Mouse (Mus musculus) MEL (cell line): ENCODE measurements around the gene Klhdc8a. TPM values are rescaled to one million over a fixed set of nuclear protein-coding genes. Genes with fewer than 3 reads are reported as not detected.

Experiments used
- DNase-seq: peaks from one replicate; pipeline ENCODE4 v3.0.0; 2011; ENCODE audit warnings: low read depth, low spot score
- H3K27ac ChIP-seq: 2 replicates; pipeline ENCODE4 v1.5.1; 2012; ENCODE audit warnings: low read depth, mild to moderate bottlenecking, control low read depth, low read length, moderate library complexity; ENCODE audit not compliant: control insufficient read depth
- H3K27me3 ChIP-seq, 2 experiments: fragments of 150-350 bp in 1 of 2; sonication (generic) in 1 of 2; 2 replicates each; pipeline ENCODE4 v1.6.1; 2012; ENCODE audit warnings: low read length in 2 of 2, mild to moderate bottlenecking in 2 of 2, improper control_type of control experiment in 1 of 2, moderate library complexity in 1 of 2; ENCODE audit not compliant: insufficient read depth in 2 of 2, control insufficient read depth in 1 of 2
- H3K36me3 ChIP-seq, 2 experiments: 2 replicates each; pipeline ENCODE4 v1.6.1; 2012 to 2014; ENCODE audit warnings: low read length in 2 of 2, improper control_type of control experiment in 1 of 2, inconsistent platforms in 1 of 2, mild to moderate bottlenecking in 1 of 2; ENCODE audit not compliant: insufficient read depth in 2 of 2, control insufficient read depth in 1 of 2
- H3K4me1 ChIP-seq, 2 experiments: fragments of 150-350 bp in 1 of 2; sonication (generic) in 1 of 2; 2 replicates each; pipeline ENCODE4 v1.6.1; 2012; ENCODE audit warnings: low read length in 2 of 2, improper control_type of control experiment in 1 of 2, mild to moderate bottlenecking in 1 of 2; ENCODE audit not compliant: insufficient read depth in 2 of 2, control insufficient read depth in 1 of 2
- H3K4me3 ChIP-seq, 2 experiments: fragments of 150-350 bp in 1 of 2; sonication (generic) in 1 of 2; 2 replicates each; pipeline ENCODE4 v1.5.1; 2012; ENCODE audit warnings: low read depth in 2 of 2, low read length in 2 of 2, mild to moderate bottlenecking in 2 of 2, moderate library complexity in 2 of 2, control low read depth in 1 of 2, improper control_type of control experiment in 1 of 2; ENCODE audit not compliant: control insufficient read depth in 1 of 2, insufficient read depth in 1 of 2
- H3K79me2 ChIP-seq: 2 replicates; pipeline ENCODE4 v1.6.1; 2012; ENCODE audit warnings: mild to moderate bottlenecking, low read length, moderate library complexity; ENCODE audit not compliant: control insufficient read depth, poor library complexity, insufficient read depth
- H3K9ac ChIP-seq: 2 replicates; pipeline ENCODE4 v1.6.1; 2012; ENCODE audit warnings: low read depth, mild to moderate bottlenecking, control low read depth, low read length, moderate library complexity; ENCODE audit not compliant: control insufficient read depth, poor library complexity, severe bottlenecking
- H3K9me3 ChIP-seq: fragments of 150-350 bp; sonication (generic); replicated peaks from 2 replicates; pipeline ENCODE4 v1.6.1; 2012; ENCODE audit warnings: mild to moderate bottlenecking, low read length, improper control_type of control experiment, moderate library complexity; ENCODE audit not compliant: insufficient read depth
- CHD1 ChIP-seq: IDR thresholded peaks from 2 replicates; pipeline ENCODE4 v1.6.1; 2012; ENCODE audit warnings: low read depth, mild to moderate bottlenecking, inconsistent platforms, low read length, improper control_type of control experiment
- CHD2 ChIP-seq: IDR thresholded peaks from 2 replicates; pipeline ENCODE4 v1.6.1; 2011; ENCODE audit warnings: low read length, improper control_type of control experiment
- E2F4 ChIP-seq: IDR thresholded peaks from 2 replicates; pipeline ENCODE4 v1.6.1; 2011; ENCODE audit warnings: low read depth, low read length, improper control_type of control experiment, borderline replicate concordance
- ELF1 ChIP-seq: IDR thresholded peaks from 2 replicates; pipeline ENCODE4 v1.6.1; 2014; ENCODE audit warnings: low read depth, mild to moderate bottlenecking, inconsistent platforms, low read length, improper control_type of control experiment, moderate library complexity
- EP300 ChIP-seq, 2 experiments: IDR thresholded peaks; 2 replicates each; pipeline ENCODE4 v1.6.1; 2011; ENCODE audit warnings: improper control_type of control experiment in 2 of 2, low read length in 2 of 2, low read depth in 1 of 2, mild to moderate bottlenecking in 1 of 2
- GABPA ChIP-seq: IDR thresholded peaks from 2 replicates; pipeline ENCODE4 v1.6.1; 2012; ENCODE audit warnings: low read depth, mild to moderate bottlenecking, inconsistent platforms, low read length, improper control_type of control experiment, moderate library complexity
- GATA1 ChIP-seq: IDR thresholded peaks from 2 replicates; pipeline ENCODE4 v1.6.1; 2011; ENCODE audit warnings: low read depth, low read length, improper control_type of control experiment
- JUND ChIP-seq: IDR thresholded peaks from 2 replicates; pipeline ENCODE4 v1.6.1; 2011; ENCODE audit warnings: low read depth, mild to moderate bottlenecking, improper control_type of control experiment, low read length
- KAT2A ChIP-seq: conservative IDR thresholded peaks from 2 replicates; pipeline ENCODE4 v1.6.1; 2012; ENCODE audit warnings: low read depth, low read length, improper control_type of control experiment, inconsistent platforms
- MAFK ChIP-seq: IDR thresholded peaks from 2 replicates; pipeline ENCODE4 v1.6.1; 2011; ENCODE audit warnings: low read depth, mild to moderate bottlenecking, low read length, improper control_type of control experiment, borderline replicate concordance
- MAX ChIP-seq: IDR thresholded peaks from 2 replicates; pipeline ENCODE4 v1.6.1; 2011; ENCODE audit warnings: low read length, improper control_type of control experiment
- MAZ ChIP-seq: IDR thresholded peaks from 2 replicates; pipeline ENCODE4 v1.6.1; 2012; ENCODE audit warnings: low read depth, mild to moderate bottlenecking, inconsistent platforms, low read length, improper control_type of control experiment
- MXI1 ChIP-seq: IDR thresholded peaks from 2 replicates; pipeline ENCODE4 v1.6.1; 2011; ENCODE audit warnings: mild to moderate bottlenecking, low read depth, low read length, improper control_type of control experiment
- MYB ChIP-seq: IDR thresholded peaks from 2 replicates; pipeline ENCODE4 v1.6.1; 2011; ENCODE audit warnings: mild to moderate bottlenecking, low read depth, low read length, improper control_type of control experiment
- MYC ChIP-seq: IDR thresholded peaks from 2 replicates; pipeline ENCODE4 v1.6.1; 2011; ENCODE audit warnings: low read depth, mild to moderate bottlenecking, low read length, improper control_type of control experiment, moderate library complexity
- NELFE ChIP-seq: IDR thresholded peaks from 2 replicates; pipeline ENCODE4 v1.6.1; 2011; ENCODE audit warnings: low read depth, low read length, improper control_type of control experiment
- NRF1 ChIP-seq: IDR thresholded peaks from 2 replicates; pipeline ENCODE4 v1.6.1; 2014; ENCODE audit warnings: low read depth, mild to moderate bottlenecking, inconsistent platforms, low read length, improper control_type of control experiment, moderate library complexity; ENCODE audit not compliant: poor library complexity, insufficient read depth, severe bottlenecking
- POLR2AphosphoS2 ChIP-seq: IDR thresholded peaks from 2 replicates; pipeline ENCODE4 v1.6.1; 2011; ENCODE audit warnings: low read length, improper control_type of control experiment
- POLR2AphosphoS5 ChIP-seq: IDR thresholded peaks from 2 replicates; pipeline ENCODE4 v1.6.1; 2012; ENCODE audit warnings: low read depth, borderline replicate concordance, mild to moderate bottlenecking, inconsistent platforms, low read length, moderate library complexity, mixed read lengths
- RAD21 ChIP-seq: IDR thresholded peaks from 2 replicates; pipeline ENCODE4 v1.6.1; 2011; ENCODE audit warnings: mild to moderate bottlenecking, low read depth, low read length, improper control_type of control experiment
- SMC3 ChIP-seq: IDR thresholded peaks from 2 replicates; pipeline ENCODE4 v1.6.1; 2011; ENCODE audit warnings: low read depth, low read length, improper control_type of control experiment
- UBTF ChIP-seq: IDR thresholded peaks from 2 replicates; pipeline ENCODE4 v1.6.1; 2012; ENCODE audit warnings: low read depth, mild to moderate bottlenecking, inconsistent platforms, low read length, improper control_type of control experiment, moderate library complexity, borderline replicate concordance; ENCODE audit not compliant: insufficient read depth
- USF1 ChIP-seq: IDR thresholded peaks from 2 replicates; pipeline ENCODE4 v1.6.1; 2014; ENCODE audit warnings: low read depth, mild to moderate bottlenecking, inconsistent platforms, low read length, improper control_type of control experiment, moderate library complexity
- USF2 ChIP-seq, 2 experiments: IDR thresholded peaks; 2 replicates each; pipeline ENCODE4 v1.6.1; 2011 to 2012; ENCODE audit warnings: improper control_type of control experiment in 2 of 2, low read length in 2 of 2, borderline replicate concordance in 1 of 2, inconsistent platforms in 1 of 2, low read depth in 1 of 2, mild to moderate bottlenecking in 1 of 2; ENCODE audit not compliant: insufficient read depth in 1 of 2
- ZC3H11A ChIP-seq: IDR thresholded peaks from 2 replicates; pipeline ENCODE4 v1.6.1; 2012; ENCODE audit warnings: low read depth, mild to moderate bottlenecking, inconsistent platforms, low read length, improper control_type of control experiment
- ZKSCAN1 ChIP-seq: IDR thresholded peaks from 2 replicates; pipeline ENCODE4 v1.6.1; 2012; ENCODE audit warnings: low read depth, mild to moderate bottlenecking, inconsistent platforms, low read length, improper control_type of control experiment, moderate library complexity
- ZMIZ1 ChIP-seq: IDR thresholded peaks from 2 replicates; pipeline ENCODE4 v1.6.1; 2012; ENCODE audit warnings: low read depth, mild to moderate bottlenecking, inconsistent platforms, low read length, improper control_type of control experiment, moderate library complexity
- ZNF384 ChIP-seq: IDR thresholded peaks from 2 replicates; pipeline ENCODE4 v1.6.1; 2012; ENCODE audit warnings: low read depth, mild to moderate bottlenecking, inconsistent platforms, low read length, improper control_type of control experiment
- polyA plus RNA-seq, 2 experiments: library from polyadenylated mRNA; stranded (reverse) in 1 of 2; unstranded in 1 of 2; fragments of >175 nt in 1 of 2; fragments of >200 nt in 1 of 2; gene quantifications; 2 replicates each; pipeline versions ENCODE4 v1.2.1 to v1.2.4; 2012; ENCODE audit warnings: low replicate concordance in 2 of 2, low read depth in 1 of 2; ENCODE audit not compliant: insufficient read length in 2 of 2, insufficient read depth in 1 of 2, missing spikeins in 1 of 2
- total RNA-seq: library from RNA; depleted of rRNA; stranded (reverse); fragments of 300-350 nt; gene quantifications from 2 replicates; pipeline ENCODE4 v1.2.3, GENCODE M21; 2012

The Klhdc8a gene
- total and polyA plus RNA-seq, 3 experiments, result not detected

DNA sequence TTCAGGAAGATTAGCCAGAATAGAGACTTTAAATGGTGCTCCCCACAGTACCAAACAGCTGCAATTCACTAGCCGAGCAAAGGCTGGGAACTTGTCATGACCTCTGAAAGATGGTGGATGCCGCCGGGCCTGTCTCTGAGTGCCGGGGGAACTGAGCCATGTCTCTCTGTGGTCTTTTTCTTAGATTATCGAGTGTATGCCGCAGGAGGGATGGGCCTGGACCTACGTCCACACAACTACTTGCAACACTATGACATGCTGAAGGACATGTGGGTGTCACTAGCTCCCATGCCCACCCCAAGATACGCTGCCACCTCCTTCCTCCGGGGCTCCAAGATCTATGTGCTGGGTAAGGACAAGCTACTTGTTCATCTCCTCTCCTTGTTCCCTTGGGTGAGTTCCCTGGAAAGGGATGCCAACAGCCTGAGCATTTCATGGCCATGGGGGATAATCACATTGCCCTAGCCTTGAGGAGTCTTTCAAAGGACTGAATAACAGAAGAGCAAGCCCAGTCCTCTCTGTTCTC is 4.0 kb downstream of the Klhdc8a start:
- H3K79me2 ChIP-seq, result no peaks in the 10 kb centered on the region
- no peak overlapping the region for H3K9ac ChIP-seq
- H3K27ac ChIP-seq, result no peak overlapping the region
- no peaks in the 10 kb centered on the region for H3K4me1 ChIP-seq
- DNase-seq, result no peak
- peaks cover 4 to 5% of the 10 kb centered on the region in 2 experiments; a peak in 3 of 4 replicates for H3K27me3 ChIP-seq
- H3K4me3 ChIP-seq, result no peak overlapping the region
- H3K36me3 ChIP-seq, result no peaks in the 10 kb centered on the region
- TF ChIP-seq MXI1, result no peak
- TF ChIP-seq EP300 (IDR thresholded peaks at IDR 0.05; ENCODE audit: low read depth in 1 of 2, low read length in 2 of 2), result no peak
- no peak for TF ChIP-seq RAD21
- TF ChIP-seq SMC3, result no peak
- no peak for TF ChIP-seq ZKSCAN1
- no peak for TF ChIP-seq MAZ
- no peak for TF ChIP-seq USF1
- no peak for TF ChIP-seq UBTF
- no peak for TF ChIP-seq ELF1
- TF ChIP-seq CHD1, result no peak
- TF ChIP-seq ZC3H11A, result no peak
- TF ChIP-seq MYB, result no peak
- TF ChIP-seq POLR2AphosphoS5, result no peak
- TF ChIP-seq JUND, result no peak
- no peak for TF ChIP-seq MAFK
- no peak for TF ChIP-seq KAT2A
- no peak for TF ChIP-seq ZNF384
- no peaks in the 10 kb centered on the region for H3K9me3 ChIP-seq

- H3K9ac ChIP-seq, result no peak overlapping the region
- no peak overlapping the region for H3K27ac ChIP-seq
- peaks cover 3 to 4% of the 10 kb centered on the region in 2 experiments; a peak in 3 of 4 replicates for H3K27me3 ChIP-seq
- no peak for TF ChIP-seq GATA1
- no peak for TF ChIP-seq GABPA
- TF ChIP-seq MXI1, result no peak
- TF ChIP-seq POLR2AphosphoS2, result no peak
- no peak for TF ChIP-seq KAT2A
- no peak for TF ChIP-seq NRF1
- no peak for TF ChIP-seq POLR2AphosphoS5
- no peak for TF ChIP-seq MYC
- no peak for TF ChIP-seq JUND
- TF ChIP-seq CHD1, result no peak
- TF ChIP-seq USF2 (IDR thresholded peaks at IDR 0.05; ENCODE audit: borderline replicate concordance in 1 of 2, insufficient read depth in 1 of 2, low read depth in 1 of 2, low read length in 2 of 2), result no peak
- no peak for TF ChIP-seq E2F4
- TF ChIP-seq ZMIZ1, result no peak
- TF ChIP-seq ELF1, result no peak
- TF ChIP-seq MAX, result no peak
- no peak for TF ChIP-seq ZKSCAN1
- TF ChIP-seq NELFE, result no peak
- TF ChIP-seq CHD2, result no peak
- H3K4me1 ChIP-seq, result no peaks in the 10 kb centered on the region
- no peak for DNase-seq
- H3K4me3 ChIP-seq, result no peak overlapping the region
- no peaks in the 10 kb centered on the region for H3K36me3 ChIP-seq
- no peaks in the 10 kb centered on the region for H3K79me2 ChIP-seq
- H3K9me3 ChIP-seq, result no peaks in the 10 kb centered on the region
Measured at GRCm38 (mm10) chr1:132304618-132305214, 6.3 kb downstream of the Klhdc8a start.
